Mouse (Mus musculus): ENCODE results near the gene Rasl10a. TPM values are rescaled to one million over a fixed set of nuclear protein-coding genes. Genes with fewer than 3 reads are reported as not detected.

The Rasl10a gene
- 4.2 and 4.4 TPM in 2 replicates for polyA plus RNA-seq (2011; ENCODE audit: insufficient read depth, insufficient read length, low read depth, missing spikeins)

DNA sequence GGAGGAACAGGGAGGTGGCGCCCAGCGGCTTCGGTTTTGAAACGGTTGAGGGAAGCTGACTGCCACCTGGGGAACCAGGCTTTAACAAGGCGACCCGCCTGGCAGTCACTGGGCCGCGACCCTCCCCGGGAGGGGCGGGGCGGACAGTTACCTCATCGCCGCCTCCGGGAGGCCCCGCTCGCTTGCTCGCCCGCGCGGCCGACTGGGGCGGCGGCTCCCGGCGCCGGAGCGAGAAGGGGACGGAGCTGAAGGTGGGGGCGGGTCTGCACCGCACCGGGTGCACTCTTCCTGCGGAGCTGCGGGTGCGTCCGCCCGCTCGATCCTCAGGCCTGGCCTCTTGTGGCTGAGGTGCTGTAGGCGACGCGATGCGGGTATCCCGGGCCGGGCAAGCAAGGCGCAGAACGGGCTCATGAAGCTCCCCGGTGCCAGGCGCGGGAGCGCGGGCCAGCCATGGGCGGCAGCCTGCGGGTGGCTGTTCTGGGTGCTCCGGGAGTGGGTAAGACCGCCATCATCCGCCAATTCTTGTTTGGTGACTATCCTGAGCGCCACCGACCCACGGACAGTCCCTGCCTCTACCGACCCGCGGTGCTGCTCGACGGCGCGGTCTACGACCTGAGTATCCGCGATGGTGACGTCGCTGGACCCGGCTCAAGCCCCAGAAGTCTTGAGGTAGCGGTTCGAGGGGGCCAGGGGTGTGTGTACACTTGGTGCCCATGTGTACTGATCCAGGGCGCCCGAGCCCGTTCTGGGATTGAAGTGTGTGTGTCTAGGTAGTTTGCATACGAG, at the start of gene Rasl10a:
Gene Rasl10a, plus strand, starts transcription at position 273 of the 786 bp plus-strand sequence.
- TF ChIP-seq POLR2A (IDR thresholded peaks at IDR 0.05; ENCODE audit: insufficient read depth, low read length) (no peak), EP300 (IDR thresholded peaks at IDR 0.05; ENCODE audit: insufficient read depth, low read depth, low read length) (no peak), CTCF (IDR thresholded peaks at IDR 0.05; ENCODE audit: low read depth, low read length) (no peak)
- no peaks in the 10 kb centered on the region for H3K9me3 ChIP-seq (replicated peaks; ENCODE audit: control insufficient read depth, insufficient read depth, low read length, poor library complexity, severe bottlenecking)
- peaks cover 14% of the 10 kb centered on the region for H3K4me1 ChIP-seq (ENCODE audit: control insufficient read depth, insufficient read depth, low read length)
- H3K27ac ChIP-seq (ENCODE audit: insufficient read depth, low read length): no peak within 1 kb of the TSS
- peak within 1 kb of the TSS; percentile 64 for H3K4me3 ChIP-seq (ENCODE audit: low read depth, low read length)
- peak within 1 kb of the TSS; percentile 62 for H3K9ac ChIP-seq (ENCODE audit: low read depth, poor library complexity, severe bottlenecking)
- H3K36me3 ChIP-seq (ENCODE audit: control insufficient read depth, insufficient read depth, low read length, poor library complexity, severe bottlenecking): no peaks in the 10 kb centered on the region
- H3K27me3 ChIP-seq (ENCODE audit: control insufficient read depth, insufficient read depth, low read length, poor library complexity, severe bottlenecking): 0 out of 2 replicates have a peak, but pooled peaks cover 3% of the 10 kb centered on the region

DNA sequence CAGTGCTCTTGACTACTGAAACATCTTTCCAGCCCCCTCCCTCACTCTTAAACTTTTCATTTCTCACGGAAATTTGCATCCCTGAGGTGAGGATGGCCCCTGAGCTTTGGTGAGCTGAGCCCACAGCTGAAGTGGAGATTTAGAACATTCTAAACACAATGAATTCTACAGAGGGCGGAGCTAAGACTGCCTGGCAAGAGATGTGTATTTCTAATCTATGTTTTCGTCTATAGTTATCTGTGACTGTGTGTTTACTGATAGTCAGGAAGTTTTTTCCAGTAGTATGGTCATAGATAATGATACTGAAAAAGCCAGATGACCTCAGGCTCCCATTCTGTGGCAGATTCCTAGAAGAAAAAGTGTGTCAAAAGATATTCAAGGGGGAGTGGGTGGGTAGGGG, 49.1 kb upstream of the Rasl10a start:
- Histone ChIP-seq H3K36me3 (ENCODE audit: control insufficient read depth, insufficient read depth, low read length, poor library complexity, severe bottlenecking) (0 out of 2 replicates have a peak, but pooled peaks cover 3% of the 10 kb centered on the region), H3K27ac (ENCODE audit: insufficient read depth, low read length) (no peak overlapping the region), H3K4me1 (ENCODE audit: control insufficient read depth, insufficient read depth, low read length) (no peaks in the 10 kb centered on the region), H3K9me3 (replicated peaks; ENCODE audit: control insufficient read depth, insufficient read depth, low read length, poor library complexity, severe bottlenecking) (no peaks in the 10 kb centered on the region), H3K27me3 (ENCODE audit: control insufficient read depth, insufficient read depth, low read length, poor library complexity, severe bottlenecking) (no peaks in the 10 kb centered on the region), H3K9ac (ENCODE audit: low read depth, poor library complexity, severe bottlenecking) (no peak overlapping the region), H3K4me3 (ENCODE audit: low read depth, low read length) (no peak overlapping the region)
- TF ChIP-seq EP300 (IDR thresholded peaks at IDR 0.05; ENCODE audit: insufficient read depth, low read depth, low read length) (no peak), CTCF (IDR thresholded peaks at IDR 0.05; ENCODE audit: low read depth, low read length) (no peak), POLR2A (IDR thresholded peaks at IDR 0.05; ENCODE audit: insufficient read depth, low read length) (no peak)

DNA sequence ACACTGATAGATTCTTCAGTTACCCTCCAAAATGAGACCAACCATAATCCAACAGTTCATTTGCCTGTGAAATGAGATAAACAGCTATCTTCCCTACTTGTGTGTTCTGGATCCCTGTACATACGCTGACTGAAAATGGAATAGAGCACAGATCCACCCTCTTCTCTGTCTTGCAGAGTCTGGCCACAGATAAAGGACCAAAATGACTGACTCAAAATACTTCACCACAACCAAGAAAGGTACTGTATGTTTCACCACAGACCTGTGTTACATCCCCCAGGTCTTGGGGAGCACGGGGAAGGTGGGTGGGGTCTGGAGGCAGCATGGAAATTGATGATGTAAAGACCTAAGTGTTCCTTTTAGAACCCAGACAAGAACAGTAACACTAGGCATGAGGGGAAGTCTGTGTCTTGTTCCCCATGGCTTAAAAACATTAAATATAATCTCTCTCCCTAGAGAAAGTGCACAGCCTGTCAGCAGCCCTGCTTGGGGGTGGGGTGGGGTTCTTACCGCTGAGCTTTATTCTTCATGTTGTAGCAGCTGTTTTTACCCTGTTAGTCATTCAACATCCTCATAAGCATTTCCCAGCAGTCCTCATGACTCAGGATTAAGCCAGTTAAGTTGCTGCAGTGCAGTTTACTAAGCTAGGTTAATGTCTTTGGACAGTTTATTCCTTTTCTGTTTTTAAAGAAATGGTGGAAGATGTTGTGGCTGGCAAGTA, 48.4 kb upstream of the Rasl10a start:
- no peak overlapping the region for H3K4me3 ChIP-seq (ENCODE audit: low read depth, low read length)
- no peak overlapping the region for H3K9ac ChIP-seq (ENCODE audit: low read depth, poor library complexity, severe bottlenecking)
- H3K27me3 ChIP-seq (ENCODE audit: control insufficient read depth, insufficient read depth, low read length, poor library complexity, severe bottlenecking): no peaks in the 10 kb centered on the region
- H3K27ac ChIP-seq (ENCODE audit: insufficient read depth, low read length): no peak overlapping the region
- TF ChIP-seq EP300 (IDR thresholded peaks at IDR 0.05; ENCODE audit: insufficient read depth, low read depth, low read length) (no peak), CTCF (IDR thresholded peaks at IDR 0.05; ENCODE audit: low read depth, low read length) (no peak), POLR2A (IDR thresholded peaks at IDR 0.05; ENCODE audit: insufficient read depth, low read length) (no peak)
- H3K36me3 ChIP-seq (ENCODE audit: control insufficient read depth, insufficient read depth, low read length, poor library complexity, severe bottlenecking): peaks cover 6% of the 10 kb centered on the region; the same call in 1 of the 2 replicates
- H3K9me3 ChIP-seq (replicated peaks; ENCODE audit: control insufficient read depth, insufficient read depth, low read length, poor library complexity, severe bottlenecking): no peaks in the 10 kb centered on the region
- no peaks in the 10 kb centered on the region for H3K4me1 ChIP-seq (ENCODE audit: control insufficient read depth, insufficient read depth, low read length)

DNA sequence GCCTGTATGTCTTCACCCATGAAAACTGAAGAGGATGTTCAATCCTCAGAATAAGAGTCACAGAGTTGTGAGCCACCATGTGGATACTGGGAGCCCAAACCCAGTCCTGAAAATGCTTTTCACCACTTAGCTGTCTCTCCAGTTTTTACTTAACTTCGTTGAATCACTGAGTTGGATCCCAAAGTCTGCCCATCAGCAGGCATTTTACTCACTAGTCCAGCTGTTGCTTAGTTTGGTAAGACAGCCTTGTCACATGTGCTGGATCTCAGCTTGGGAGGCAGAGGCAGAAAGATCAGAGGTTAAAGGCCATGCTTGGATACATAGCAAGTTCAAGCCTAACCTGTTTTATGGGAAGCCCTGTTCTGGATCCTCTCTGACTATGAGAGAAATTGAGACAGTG, 47.7 kb upstream of the Rasl10a start:
- peaks cover 6% of the 10 kb centered on the region; the same call in 1 of the 2 replicates for H3K36me3 ChIP-seq (ENCODE audit: control insufficient read depth, insufficient read depth, low read length, poor library complexity, severe bottlenecking)
- TF ChIP-seq EP300 (IDR thresholded peaks at IDR 0.05; ENCODE audit: insufficient read depth, low read depth, low read length) (no peak), CTCF (IDR thresholded peaks at IDR 0.05; ENCODE audit: low read depth, low read length) (no peak), POLR2A (IDR thresholded peaks at IDR 0.05; ENCODE audit: insufficient read depth, low read length) (no peak)
- H3K9ac ChIP-seq (ENCODE audit: low read depth, poor library complexity, severe bottlenecking): no peak overlapping the region
- H3K9me3 ChIP-seq (replicated peaks; ENCODE audit: control insufficient read depth, insufficient read depth, low read length, poor library complexity, severe bottlenecking): no peaks in the 10 kb centered on the region
- no peaks in the 10 kb centered on the region for H3K4me1 ChIP-seq (ENCODE audit: control insufficient read depth, insufficient read depth, low read length)
- H3K27me3 ChIP-seq (ENCODE audit: control insufficient read depth, insufficient read depth, low read length, poor library complexity, severe bottlenecking): no peaks in the 10 kb centered on the region
- no peak overlapping the region for H3K4me3 ChIP-seq (ENCODE audit: low read depth, low read length)
- H3K27ac ChIP-seq (ENCODE audit: insufficient read depth, low read length): no peak overlapping the region

DNA sequence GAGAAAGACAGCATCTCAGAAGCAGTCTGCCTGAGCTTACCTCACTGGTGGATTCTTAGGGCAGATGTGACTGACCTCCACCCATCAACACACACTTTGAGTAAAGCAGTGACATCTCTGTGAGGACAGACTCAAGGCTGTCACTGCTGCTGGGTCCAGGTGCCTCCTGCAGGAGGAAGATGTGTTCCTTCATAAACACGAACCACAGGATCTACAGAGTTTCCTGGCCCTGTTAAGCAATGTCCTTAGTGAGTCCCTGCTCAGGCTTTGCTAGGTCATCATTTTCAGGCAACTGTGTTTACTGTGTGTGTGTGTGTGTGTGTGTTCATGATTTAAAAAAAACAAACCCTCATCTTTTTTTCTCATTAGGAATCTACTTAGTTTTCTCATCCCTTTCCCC, 46.4 kb upstream of the Rasl10a start:
- Histone ChIP-seq H3K27ac (ENCODE audit: insufficient read depth, low read length) (no peak overlapping the region), H3K9me3 (replicated peaks; ENCODE audit: control insufficient read depth, insufficient read depth, low read length, poor library complexity, severe bottlenecking) (no peaks in the 10 kb centered on the region), H3K4me1 (ENCODE audit: control insufficient read depth, insufficient read depth, low read length) (no peaks in the 10 kb centered on the region), H3K9ac (ENCODE audit: low read depth, poor library complexity, severe bottlenecking) (no peak overlapping the region), H3K27me3 (ENCODE audit: control insufficient read depth, insufficient read depth, low read length, poor library complexity, severe bottlenecking) (no peaks in the 10 kb centered on the region), H3K36me3 (ENCODE audit: control insufficient read depth, insufficient read depth, low read length, poor library complexity, severe bottlenecking) (peaks cover 8% of the 10 kb centered on the region), H3K4me3 (ENCODE audit: low read depth, low read length) (no peak overlapping the region)
- no peak for TF ChIP-seq POLR2A (IDR thresholded peaks at IDR 0.05; ENCODE audit: insufficient read depth, low read length)
- TF ChIP-seq CTCF (IDR thresholded peaks at IDR 0.05; ENCODE audit: low read depth, low read length): no peak
- no peak for TF ChIP-seq EP300 (IDR thresholded peaks at IDR 0.05; ENCODE audit: insufficient read depth, low read depth, low read length)

Data from ES-Bruce4 (cell line).